Mouse (Mus musculus): ENCODE data around the gene Trnp1. TPM values are rescaled to one million over a fixed set of nuclear protein-coding genes. Genes with fewer than 3 reads are reported as not detected.

Gene Trnp1
- total RNA-seq, 4 experiments from 2014 or later: 0.41 to 1.4 (median 0.81) TPM

- no peak for DNase-seq (ENCODE audit: low spot score in 2 of 2)
Measured at GRCm38 (mm10) chr4:133460796-133461325, 37.5 kb downstream of the Trnp1 start.

- DNase-seq (ENCODE audit: low spot score in 2 of 2): no peak
Measured at GRCm38 (mm10) chr4:133460006-133460405, 38.3 kb downstream of the Trnp1 start.

GRCm38 (mm10) chr4:133458044-133458443 lies 40.3 kb downstream of the Trnp1 start:
- no peak for DNase-seq (ENCODE audit: low spot score in 2 of 2)

- no peak for DNase-seq (ENCODE audit: low spot score in 2 of 2)
Measured at GRCm38 (mm10) chr4:133452433-133452832, 45.9 kb downstream of the Trnp1 start.

- peak; percentile 67 to 74 for DNase-seq (ENCODE audit: low spot score in 2 of 2)
Measured at GRCm38 (mm10) chr4:133451536-133451935, 46.8 kb downstream of the Trnp1 start.

GRCm38 (mm10) chr4:133449726-133450125 lies 48.6 kb downstream of the Trnp1 start:
- peak in 1 of 2 experiments; percentile 28 for DNase-seq (ENCODE audit: low spot score in 2 of 2)

GRCm38 (mm10) chr4:133448708-133449388 lies 49.5 kb downstream of the Trnp1 start:
- no peak for DNase-seq (ENCODE audit: low spot score in 2 of 2)

GRCm38 (mm10) chr4:133447967-133448366 lies 50.4 kb downstream of the Trnp1 start:
- DNase-seq (ENCODE audit: low spot score in 2 of 2): no peak

- no peak for DNase-seq (ENCODE audit: low spot score in 2 of 2)
Measured at GRCm38 (mm10) chr4:133447366-133447765, 51.0 kb downstream of the Trnp1 start.

- DNase-seq (ENCODE audit: low spot score in 2 of 2): no peak
Measured at GRCm38 (mm10) chr4:133445727-133446126, 52.6 kb downstream of the Trnp1 start.

GRCm38 (mm10) chr4:133443085-133443484 lies 55.3 kb downstream of the Trnp1 start:
- no peak for DNase-seq (ENCODE audit: low spot score in 2 of 2)

- no peak for DNase-seq (ENCODE audit: low spot score in 2 of 2)
Measured at GRCm38 (mm10) chr4:133442194-133442593, 56.2 kb downstream of the Trnp1 start.

Other genes starting within 250 kb of the Trnp1 start
- gene Sytl1, start 235.4 kb downstream of the Trnp1 start, total RNA-seq (2022): under 1 TPM in 1 of 4 experiments, not detected in 3; 0.12 TPM
- 10 to 100 TPM; 24.5 to 27.8 (median 26.2) TPM for gene Tmem222, start 220.8 kb downstream of the Trnp1 start, total RNA-seq (2022)
- 100 to 1,000 TPM in 2 of 4 experiments, 10 to 100 TPM in 2; 85.4 to 104 (median 95.3) TPM for gene Wdtc1, start 145.1 kb downstream of the Trnp1 start, total RNA-seq (2022)
- gene Slc9a1, start 128.8 kb downstream of the Trnp1 start, total RNA-seq (2022): 1 to 10 TPM; 6.9 to 9.8 (median 8.4) TPM
- gene Tent5b, start 18.4 kb downstream of the Trnp1 start, total RNA-seq (2022): under 1 TPM; 0.41 to 0.87 (median 0.69) TPM
- not detected for gene Kdf1, start 20.4 kb upstream of the Trnp1 start, total RNA-seq (2022)
- 10 to 100 TPM; 43.8 to 51.1 (median 47.0) TPM for gene Nudc, start 47.4 kb upstream of the Trnp1 start, total RNA-seq (2022)
- gene Nr0b2, start 54.8 kb upstream of the Trnp1 start, total RNA-seq (2022): under 1 TPM in 1 of 4 experiments, not detected in 3; 0.34 TPM
- 1 to 10 TPM; 3.0 to 3.8 (median 3.4) TPM for gene Gpatch3, start 76.2 kb upstream of the Trnp1 start, total RNA-seq (2022)
- 1 to 10 TPM; 4.8 to 6.8 (median 5.7) TPM for gene Gpn2, start 85.8 kb upstream of the Trnp1 start, total RNA-seq (2022)
- gene Sfn, start 103.6 kb upstream of the Trnp1 start, total RNA-seq (2022): 1 to 10 TPM in 1 of 4 experiments, under 1 TPM in 3; 0.51 to 1.3 (median 0.79) TPM
- 10 to 100 TPM; 25.7 to 48.0 (median 33.2) TPM for gene Zdhhc18, start 151.6 kb upstream of the Trnp1 start, total RNA-seq (2022)
- 10 to 100 TPM; 12.3 to 16.0 (median 12.5) TPM for gene Pigv, start 174.1 kb upstream of the Trnp1 start, total RNA-seq (2022)